Mouse (Mus musculus) hindbrain, embryonic 15.5 days (tissue): ENCODE data around the gene Cfap46. TPM values are rescaled to one million over a fixed set of nuclear protein-coding genes. Genes with fewer than 3 reads are reported as not detected.
A peak's percentile ranks its signal among the peaks of the same experiment; 100 is the strongest.

Source experiments
- ATAC-seq: fragments of 200-750 bp; cut with Nextera tagmentation; 2 replicates; pipeline ENCODE4 v1.8.0; 2017; ENCODE audit warnings: low read depth, moderate number of reproducible peaks, moderate TSS enrichment; ENCODE audit not compliant: low FRiP score
- H3K27ac ChIP-seq: fragments of 300-500 bp; sonication (generic); replicated peaks from 2 replicates; pipeline ENCODE4 v1.5.1; 2015; ENCODE audit warnings: mild to moderate bottlenecking, inconsistent platforms
- H3K27me3 ChIP-seq: fragments of 300-500 bp; sonication (generic); 2 replicates; pipeline ENCODE4 v1.6.1; 2015; ENCODE audit warnings: control low read depth, inconsistent platforms
- H3K36me3 ChIP-seq: fragments of 300-500 bp; sonication (generic); 2 replicates; pipeline ENCODE4 v1.6.1; 2015; ENCODE audit warnings: control low read depth, inconsistent platforms
- H3K4me1 ChIP-seq: fragments of 300-500 bp; sonication (generic); replicated peaks from 2 replicates; pipeline ENCODE4 v1.6.1; 2015; ENCODE audit warnings: control low read depth, inconsistent platforms
- H3K4me2 ChIP-seq: fragments of 300-500 bp; sonication (generic); 2 replicates; pipeline ENCODE4 v1.6.1; 2015; ENCODE audit warnings: moderate library complexity, mild to moderate bottlenecking, inconsistent platforms
- H3K4me3 ChIP-seq: fragments of 300-500 bp; sonication (generic); 2 replicates; pipeline ENCODE4 v1.5.1; 2015; ENCODE audit warnings: mild to moderate bottlenecking, inconsistent platforms
- H3K9ac ChIP-seq: fragments of 300-500 bp; sonication (generic); 2 replicates; pipeline ENCODE4 v1.6.1; 2015; ENCODE audit warnings: inconsistent platforms
- H3K9me3 ChIP-seq: fragments of 300-500 bp; sonication (generic); 2 replicates; pipeline ENCODE4 v1.6.1; 2016; ENCODE audit warnings: control low read depth, inconsistent platforms
- WGBS: fragments of 180-500 bp; shearing (Covaris S2); methylation state at CpG from one replicate; pipeline ENCODE4 v1.1.7; 2015; 5-methylcytosine and 5-hydroxymethylcytosine counted together
- polyA plus RNA-seq: library from polyadenylated mRNA; unstranded; fragments of >200 nt; fragmentation: Nextera tagmentation; extraction: Ambion mirVana; gene quantifications from 2 replicates; pipeline ENCODE4 v1.2.1, GENCODE M21; 2015

Gene Cfap46
- polyA plus RNA-seq, 1 experiment from 2014 or later, result 3.1 TPM

- WGBS, result 45% methylated on average over 10 of the region's 10 CpGs
- no peak overlapping the region for H3K27ac ChIP-seq
- no peaks in the 10 kb centered on the region for H3K36me3 ChIP-seq
- H3K4me1 ChIP-seq, result no peaks in the 10 kb centered on the region
- H3K4me3 ChIP-seq, result no peak overlapping the region
- H3K9ac ChIP-seq, result no peak overlapping the region
- H3K4me2 ChIP-seq, result no peak overlapping the region
- peak; percentile 24; the same call in 1 of the 2 replicates for ATAC-seq
- H3K27me3 ChIP-seq, result peaks cover 9% of the 10 kb centered on the region; the same call in 1 of the 2 replicates
- H3K9me3 ChIP-seq, result no peaks in the 10 kb centered on the region
Observed at GRCm38 (mm10) chr7:139648107-139648824, 35.4 kb downstream of the Cfap46 start.

DNA sequence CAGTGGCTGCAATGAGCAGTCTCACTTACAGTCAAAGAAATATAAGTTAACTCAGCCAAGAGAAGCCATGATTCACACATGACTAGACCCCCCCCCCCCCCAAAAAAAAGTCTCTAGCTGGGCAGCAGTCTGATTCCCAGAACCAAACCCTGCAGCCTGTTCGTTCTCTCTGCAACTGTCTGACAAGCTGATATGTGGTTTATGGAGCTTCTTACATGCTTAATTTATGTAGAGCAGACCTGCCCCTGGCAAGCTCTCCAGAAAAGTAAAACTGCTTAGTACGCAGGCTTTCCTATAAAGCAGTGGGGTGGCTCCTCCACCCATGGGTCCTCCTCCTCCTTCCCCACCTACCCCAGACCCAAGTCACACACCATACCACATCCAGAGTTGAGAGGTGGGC lies 50.2 kb downstream of the Cfap46 start:
- Histone ChIP-seq H3K27ac (no peak overlapping the region), H3K4me3 (no peak overlapping the region), H3K9me3 (no peaks in the 10 kb centered on the region), H3K4me1 (no peaks in the 10 kb centered on the region), H3K27me3 (no peaks in the 10 kb centered on the region), H3K36me3 (no peaks in the 10 kb centered on the region), H3K4me2 (no peak overlapping the region), H3K9ac (no peak overlapping the region)
- 79% methylated on average over 2 of the region's 2 CpGs for WGBS
- ATAC-seq, result no peak

DNA sequence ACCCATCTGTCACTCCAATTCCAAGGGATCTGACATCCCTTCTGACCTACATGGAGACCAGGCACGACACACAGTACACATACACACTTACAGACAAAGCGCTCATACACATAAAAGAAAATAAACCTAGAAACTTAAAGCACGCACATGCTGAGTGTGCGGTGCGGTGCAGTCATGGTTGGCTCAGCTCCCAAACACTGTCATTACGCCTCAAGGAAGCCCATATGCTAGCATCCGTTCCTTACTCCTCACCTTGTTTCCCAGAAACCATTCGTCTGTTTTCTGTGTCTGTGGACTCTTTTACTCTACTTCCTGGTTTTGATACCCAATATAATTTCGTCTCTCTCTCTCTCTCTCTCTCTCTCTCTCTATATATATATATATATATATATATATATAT lies 58.5 kb downstream of the Cfap46 start:
- WGBS, result 81% methylated on average over 9 of the region's 9 CpGs
- no peak overlapping the region for H3K27ac ChIP-seq
- 0 out of 2 replicates have a peak, but pooled peaks cover 3% of the 10 kb centered on the region for H3K27me3 ChIP-seq
- no peaks in the 10 kb centered on the region for H3K36me3 ChIP-seq
- H3K4me1 ChIP-seq, result no peaks in the 10 kb centered on the region
- ATAC-seq, result no peak
- H3K9me3 ChIP-seq, result no peaks in the 10 kb centered on the region
- H3K4me2 ChIP-seq, result no peak overlapping the region
- H3K9ac ChIP-seq, result no peak overlapping the region
- H3K4me3 ChIP-seq, result no peak overlapping the region

- Histone ChIP-seq H3K9ac (no peak overlapping the region), H3K4me3 (no peak overlapping the region), H3K36me3 (no peaks in the 10 kb centered on the region), H3K27ac (no peak overlapping the region), H3K9me3 (no peaks in the 10 kb centered on the region), H3K4me1 (no peaks in the 10 kb centered on the region), H3K27me3 (peaks cover 6% of the 10 kb centered on the region), H3K4me2 (no peak overlapping the region)
- WGBS, result 90% methylated on average over 13 of the region's 13 CpGs
- ATAC-seq, result no peak
Observed at GRCm38 (mm10) chr7:139622568-139622967, 61.0 kb downstream of the Cfap46 start.

GRCm38 (mm10) chr7:139615767-139616766 lies 67.5 kb downstream of the Cfap46 start:
- Histone ChIP-seq H3K4me1 (peaks cover 13% of the 10 kb centered on the region), H3K27ac (no peak overlapping the region), H3K27me3 (peaks cover 10% of the 10 kb centered on the region), H3K36me3 (no peaks in the 10 kb centered on the region), H3K4me2 (no peak overlapping the region), H3K9me3 (no peaks in the 10 kb centered on the region), H3K9ac (no peak overlapping the region), H3K4me3 (no peak overlapping the region)
- ATAC-seq, result peak; percentile 90
- 42% methylated on average over 12 of the region's 12 CpGs for WGBS

DNA sequence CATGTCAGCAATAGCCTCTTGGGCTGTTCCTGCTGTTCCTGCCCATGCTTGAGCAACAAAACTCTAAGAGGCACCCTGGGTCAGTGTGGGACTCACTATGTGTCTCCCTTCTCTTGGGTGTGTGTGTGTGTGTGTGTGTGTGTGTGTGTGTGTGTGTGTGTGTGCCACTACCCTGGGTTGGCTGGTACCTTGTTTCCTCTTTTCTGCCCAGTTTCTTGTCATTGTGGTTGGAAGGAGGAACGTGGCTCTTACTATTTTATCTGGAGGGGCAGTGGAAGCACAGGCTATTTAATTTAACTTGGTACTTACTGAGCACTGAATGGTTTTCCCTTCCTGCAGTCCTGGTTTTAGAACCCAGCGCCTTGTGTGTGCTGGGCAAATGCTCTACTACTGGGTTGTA lies 73.3 kb downstream of the Cfap46 start:
- Histone ChIP-seq H3K4me1 (0 out of 2 replicates have a peak, but pooled peaks cover under 1% of the 10 kb centered on the region), H3K27me3 (peaks cover 10% of the 10 kb centered on the region), H3K9ac (no peak overlapping the region), H3K9me3 (no peaks in the 10 kb centered on the region), H3K4me3 (no peak overlapping the region), H3K4me2 (no peak overlapping the region), H3K36me3 (no peaks in the 10 kb centered on the region), H3K27ac (no peak overlapping the region)
- no peak for ATAC-seq
- WGBS, result 97% methylated on average over 2 of the region's 2 CpGs

DNA sequence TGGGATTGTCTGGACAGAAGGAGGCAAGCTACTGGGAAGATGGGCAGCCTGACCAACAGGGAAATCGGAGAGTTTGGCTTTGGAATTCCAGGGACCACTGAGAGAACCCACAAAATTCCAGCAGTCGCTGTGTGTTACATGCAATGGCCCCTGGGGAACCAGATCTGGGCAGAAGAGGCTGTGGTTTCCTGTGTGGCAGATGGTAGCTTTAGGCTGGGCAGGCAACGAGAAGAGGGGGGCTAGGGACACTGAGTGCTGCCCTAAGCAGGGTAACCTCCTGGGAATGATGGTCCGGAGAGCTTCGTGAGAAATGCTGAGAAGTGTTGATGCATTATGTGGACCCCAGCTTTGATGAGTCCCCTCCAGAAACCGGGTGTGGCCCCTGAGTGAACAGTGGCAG lies 87.8 kb downstream of the Cfap46 start:
- Histone ChIP-seq H3K27ac (peak overlapping the region; percentile 39; the same call in 1 of the 2 replicates), H3K4me3 (no peak overlapping the region), H3K9me3 (no peaks in the 10 kb centered on the region), H3K4me2 (no peak overlapping the region), H3K36me3 (no peaks in the 10 kb centered on the region), H3K9ac (no peak overlapping the region), H3K27me3 (peaks cover 14% of the 10 kb centered on the region; the same call in 1 of the 2 replicates), H3K4me1 (0 out of 2 replicates have a peak, but pooled peaks cover 4% of the 10 kb centered on the region)
- no peak for ATAC-seq
- 66% methylated on average over 6 of the region's 6 CpGs for WGBS

DNA sequence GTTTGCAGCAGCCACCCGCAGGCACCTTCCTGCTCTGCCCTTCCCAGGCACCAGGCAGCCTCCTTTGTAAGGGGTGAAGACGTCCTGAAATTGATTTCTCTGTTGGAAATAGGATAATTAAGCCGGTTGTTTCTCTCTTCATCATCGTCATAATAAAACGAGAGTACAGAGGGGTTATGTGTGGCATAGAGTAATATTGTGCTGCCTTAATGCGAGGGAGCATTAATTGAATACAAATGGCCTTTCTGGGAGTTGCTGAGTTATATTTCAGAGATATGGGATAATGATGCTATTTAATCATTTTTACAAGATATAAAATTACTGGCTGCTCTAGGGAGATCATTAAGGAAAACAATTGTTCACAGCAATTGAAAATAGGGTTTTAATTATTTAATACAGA lies 88.3 kb downstream of the Cfap46 start:
- 50% methylated on average over 6 of the region's 6 CpGs for WGBS
- no peaks in the 10 kb centered on the region for H3K9me3 ChIP-seq
- 0 out of 2 replicates have a peak, but pooled peaks cover 4% of the 10 kb centered on the region for H3K4me1 ChIP-seq
- H3K27me3 ChIP-seq, result peaks cover 15% of the 10 kb centered on the region
- H3K27ac ChIP-seq, result no peak overlapping the region
- ATAC-seq, result peak; percentile 56; the same call in 1 of the 2 replicates
- H3K36me3 ChIP-seq, result no peaks in the 10 kb centered on the region
- no peak overlapping the region for H3K4me3 ChIP-seq
- H3K9ac ChIP-seq, result no peak overlapping the region
- no peak overlapping the region for H3K4me2 ChIP-seq

- ATAC-seq, result no peak
- Histone ChIP-seq H3K9me3 (no peaks in the 10 kb centered on the region), H3K27ac (no peak overlapping the region), H3K4me3 (no peak overlapping the region), H3K36me3 (no peaks in the 10 kb centered on the region), H3K9ac (no peak overlapping the region), H3K4me1 (0 out of 2 replicates have a peak, but pooled peaks cover 4% of the 10 kb centered on the region), H3K4me2 (no peak overlapping the region), H3K27me3 (peaks cover 48% of the 10 kb centered on the region)
- 84% methylated on average over 5 of the region's 5 CpGs for WGBS
Observed at GRCm38 (mm10) chr7:139591311-139591710, 92.3 kb downstream of the Cfap46 start.

GRCm38 (mm10) chr7:139590302-139590701 lies 93.3 kb downstream of the Cfap46 start:
- no peak overlapping the region for H3K4me2 ChIP-seq
- no peaks in the 10 kb centered on the region for H3K4me1 ChIP-seq
- ATAC-seq, result no peak
- no peak overlapping the region for H3K27ac ChIP-seq
- H3K27me3 ChIP-seq, result peaks cover 58% of the 10 kb centered on the region
- 32% methylated on average over 3 of the region's 3 CpGs for WGBS
- H3K4me3 ChIP-seq, result no peak overlapping the region
- H3K36me3 ChIP-seq, result no peaks in the 10 kb centered on the region
- H3K9me3 ChIP-seq, result no peaks in the 10 kb centered on the region
- no peak overlapping the region for H3K9ac ChIP-seq

- Histone ChIP-seq H3K4me3 (no peak overlapping the region), H3K27ac (no peak overlapping the region), H3K27me3 (peaks cover 75% of the 10 kb centered on the region), H3K4me2 (no peak overlapping the region), H3K9ac (no peak overlapping the region), H3K9me3 (no peaks in the 10 kb centered on the region), H3K4me1 (0 out of 2 replicates have a peak, but pooled peaks cover 4% of the 10 kb centered on the region), H3K36me3 (no peaks in the 10 kb centered on the region)
- ATAC-seq, result peak; percentile 41; the same call in 1 of the 2 replicates
- 21% methylated on average over 7 of the region's 7 CpGs for WGBS
Observed at GRCm38 (mm10) chr7:139587919-139588318, 95.7 kb downstream of the Cfap46 start.
